Mouse (Mus musculus): ENCODE data around the gene Filip1.

Filip1 gene

GRCm38 (mm10) chr9:79766991-79767545 is 245.6 kb downstream of the Filip1 start:
- DNase-seq (ENCODE audit: extremely low spot score), result no peak

- DNase-seq (ENCODE audit: extremely low spot score), result no peak
Measured at GRCm38 (mm10) chr9:79765329-79765728, 247.3 kb downstream of the Filip1 start.
